Mouse (Mus musculus) C2C12 (cell line): ENCODE data around the gene Sufu. TPM values are rescaled to one million over a fixed set of nuclear protein-coding genes. Genes with fewer than 3 reads are reported as not detected.

Experiments used
- H3K27me3 ChIP-seq: one replicate; pipeline ENCODE4 v1.6.1; 2011; ENCODE audit not compliant: control insufficient read depth, insufficient read depth, insufficient read length
- H3K36me3 ChIP-seq: one replicate; pipeline ENCODE4 v1.6.1; 2011; ENCODE audit not compliant: control insufficient read depth, insufficient read depth
- H3K4me3 ChIP-seq: one replicate; pipeline ENCODE4 v1.5.1; 2011; ENCODE audit warnings: mild to moderate bottlenecking, control low read depth; ENCODE audit not compliant: poor library complexity, insufficient read depth, severe bottlenecking
- H3K79me2 ChIP-seq: one replicate; pipeline ENCODE4 v1.6.1; 2011; ENCODE audit not compliant: control insufficient read depth, insufficient read depth
- H3K79me3 ChIP-seq: one replicate; pipeline ENCODE4 v1.6.1; 2011; ENCODE audit warnings: low read depth, control low read depth
- H3ac ChIP-seq: one replicate; pipeline ENCODE3; 2011; ENCODE audit warnings: low read depth; ENCODE audit not compliant: control insufficient read depth, insufficient read length
- CEBPB ChIP-seq: IDR thresholded peaks from one replicate; pipeline ENCODE4 v1.6.1; 2011; ENCODE audit warnings: low read depth, mild to moderate bottlenecking, control low read depth, moderate library complexity
- CTCF ChIP-seq: IDR thresholded peaks from one replicate; pipeline ENCODE4 v1.5.1; 2011; ENCODE audit not compliant: control insufficient read depth, insufficient read depth, insufficient read length
- FOSL1 ChIP-seq: IDR thresholded peaks from one replicate; pipeline ENCODE4 v1.8.0; 2011; ENCODE audit warnings: mild to moderate bottlenecking, low read length; ENCODE audit not compliant: poor library complexity, insufficient read depth, severe bottlenecking
- MAX ChIP-seq: IDR thresholded peaks from one replicate; pipeline ENCODE4 v1.6.1; 2011; ENCODE audit warnings: mild to moderate bottlenecking, control low read depth
- MYOD1 ChIP-seq: IDR thresholded peaks from one replicate; pipeline ENCODE4 v1.6.1; 2011; ENCODE audit warnings: low read depth; ENCODE audit not compliant: control insufficient read depth, insufficient read length
- MYOG ChIP-seq: IDR thresholded peaks from one replicate; pipeline ENCODE4 v1.6.1; 2011; ENCODE audit not compliant: control insufficient read depth, insufficient read length; ENCODE audit errors: extremely low read depth
- USF1 ChIP-seq: IDR thresholded peaks from one replicate; pipeline ENCODE4 v1.6.1; 2011; ENCODE audit warnings: low read depth, mild to moderate bottlenecking, control low read depth, moderate library complexity
- polyA plus RNA-seq: library from polyadenylated mRNA; unstranded; fragments of >200 nt; fragmentation: generic; extraction: Trizol; gene quantifications from one replicate; pipeline ENCODE4 v1.2.1, GENCODE M21; 2012; ENCODE audit warnings: missing spikeins

Sufu gene
- polyA plus RNA-seq, 1 experiment = 17.8 TPM

GRCm38 (mm10) chr19:46515287-46515821 is 118.7 kb downstream of the Sufu start:
- Histone ChIP-seq H3K79me2 (peaks cover 38% of the 10 kb centered on the region), H3K4me3 (no peak overlapping the region), H3ac (no peak overlapping the region), H3K27me3 (no peaks in the 10 kb centered on the region), H3K79me3 (peaks cover 21% of the 10 kb centered on the region), H3K36me3 (peaks cover 57% of the 10 kb centered on the region)
- TF ChIP-seq MYOD1 = no peak
- no peak for TF ChIP-seq MAX
- TF ChIP-seq FOSL1 = no peak

DNA sequence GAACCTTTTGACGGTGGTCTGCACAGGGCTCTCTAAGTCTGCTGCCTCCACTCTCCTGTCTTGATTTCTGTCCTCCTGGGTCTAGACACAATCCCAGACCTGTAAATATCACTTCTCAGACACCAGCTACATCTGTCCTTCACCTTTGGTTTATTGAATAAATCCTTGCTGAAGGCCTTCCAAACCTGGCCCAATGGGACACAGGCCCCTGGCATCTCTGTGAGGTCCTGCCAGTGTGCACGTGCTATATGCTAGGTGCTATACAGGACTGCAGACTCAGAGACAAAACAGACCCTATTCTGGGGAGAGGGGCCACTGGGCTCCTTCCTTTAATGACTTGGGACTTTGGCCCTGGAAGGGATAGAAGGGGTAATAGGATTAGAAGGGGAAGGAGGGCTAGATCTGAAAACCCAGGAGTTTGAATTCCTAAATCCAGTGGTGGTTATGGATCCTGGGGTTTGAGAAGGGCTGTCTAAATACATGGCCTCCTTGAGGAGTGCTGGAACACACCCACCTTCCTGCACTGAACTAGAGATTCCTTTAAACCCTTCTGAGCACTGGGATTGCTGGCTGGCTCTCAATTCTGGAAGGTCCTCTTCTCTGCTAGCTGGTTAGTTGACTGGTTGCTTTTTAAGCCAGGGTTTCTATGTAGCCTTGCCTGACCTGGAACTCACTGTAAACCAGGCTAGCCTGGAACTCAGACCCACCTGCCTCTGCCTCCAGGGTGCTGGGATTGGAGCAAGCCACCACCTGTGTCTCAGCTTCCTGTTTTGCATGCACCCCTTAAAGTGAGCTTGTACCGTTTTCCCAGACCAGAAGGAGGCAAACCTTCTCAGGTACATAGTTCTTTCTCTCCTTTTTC is 120.2 kb downstream of the Sufu start:
- Histone ChIP-seq H3K4me3 (no peak overlapping the region), H3K79me3 (peaks cover 7% of the 10 kb centered on the region), H3K79me2 (peaks cover 23% of the 10 kb centered on the region), H3K36me3 (peaks cover 51% of the 10 kb centered on the region), H3ac (no peak overlapping the region), H3K27me3 (no peaks in the 10 kb centered on the region)
- TF ChIP-seq CTCF (no peak), FOSL1 (no peak), CEBPB (no peak), USF1 (no peak), MAX (no peak), MYOD1 (no peak), MYOG (no peak)

- Histone ChIP-seq H3ac (no peak overlapping the region), H3K36me3 (peaks cover 43% of the 10 kb centered on the region), H3K79me3 (no peaks in the 10 kb centered on the region), H3K27me3 (no peaks in the 10 kb centered on the region), H3K79me2 (peaks cover 14% of the 10 kb centered on the region), H3K4me3 (no peak overlapping the region)
- TF ChIP-seq MYOD1 (peak; percentile 93), FOSL1 (no peak), CTCF (no peak), MAX (no peak), USF1 (no peak), CEBPB (no peak), MYOG (no peak)
These were observed 121.0 kb downstream of the Sufu start for GRCm38 (mm10) chr19:46517529-46518351.

- Histone ChIP-seq H3K79me2 (peaks cover 9% of the 10 kb centered on the region), H3K36me3 (peaks cover 37% of the 10 kb centered on the region), H3K4me3 (no peak overlapping the region), H3ac (peak overlapping the region; percentile 76), H3K27me3 (no peaks in the 10 kb centered on the region), H3K79me3 (no peaks in the 10 kb centered on the region)
- peak; percentile 83 for TF ChIP-seq MYOD1
- TF ChIP-seq CTCF = no peak
These were observed 121.7 kb downstream of the Sufu start for GRCm38 (mm10) chr19:46518352-46518787.

DNA sequence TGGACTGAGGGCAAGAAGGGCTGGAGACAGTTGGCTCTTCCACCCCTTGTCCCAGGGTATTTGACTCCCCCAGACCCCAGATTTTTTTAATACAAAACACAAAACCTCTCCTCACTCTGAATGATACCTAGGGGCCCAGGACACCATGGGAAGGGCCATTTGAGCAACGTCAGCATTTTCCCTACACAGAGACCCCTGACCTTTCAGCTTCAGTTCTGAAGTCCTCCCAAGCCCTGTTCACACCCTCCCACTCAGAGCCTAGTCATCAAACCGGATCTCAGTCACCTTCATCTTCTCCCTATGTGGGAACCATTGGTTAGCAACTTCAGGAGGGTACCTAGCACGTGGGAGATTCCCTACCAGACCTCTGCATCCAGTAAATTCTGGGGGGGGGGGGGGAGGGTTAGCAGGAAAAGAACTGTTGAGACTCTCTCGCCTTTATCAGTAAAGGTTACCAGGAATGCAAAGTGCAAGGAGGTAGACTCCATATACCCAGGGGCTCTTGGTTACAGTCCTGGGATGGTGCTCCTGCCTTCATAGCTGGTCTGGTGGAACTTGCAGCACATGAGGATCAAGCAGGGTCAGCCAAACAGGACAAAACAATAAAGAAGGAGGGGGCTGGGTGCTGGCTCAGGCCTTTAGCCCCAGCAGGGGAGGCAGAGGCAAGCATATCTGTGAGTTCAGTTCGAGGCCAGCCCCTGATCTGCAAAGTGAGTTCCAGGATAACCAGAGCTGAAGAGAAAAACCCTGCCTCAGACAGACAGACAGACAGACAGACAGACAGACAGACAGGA is 122.3 kb downstream of the Sufu start:
- Histone ChIP-seq H3K27me3 (no peaks in the 10 kb centered on the region), H3ac (no peak overlapping the region), H3K4me3 (no peak overlapping the region), H3K36me3 (peaks cover 31% of the 10 kb centered on the region), H3K79me3 (no peaks in the 10 kb centered on the region), H3K79me2 (peaks cover 7% of the 10 kb centered on the region)
- no peak for TF ChIP-seq MYOD1
- TF ChIP-seq FOSL1 = no peak
- no peak for TF ChIP-seq CEBPB
- no peak for TF ChIP-seq MYOG
- TF ChIP-seq USF1 = no peak
- TF ChIP-seq CTCF = no peak
- no peak for TF ChIP-seq MAX
